Mouse (Mus musculus) G1E (cell line): ENCODE measurements around the gene Hand1. TPM values are rescaled to one million over a fixed set of nuclear protein-coding genes. Genes with fewer than 3 reads are reported as not detected.
A peak's percentile ranks its signal among the peaks of the same experiment; 100 is the strongest.

Experiments used
- ATAC-seq: 2 replicates; pipeline ENCODE4 v1.8.0; 2016; ENCODE audit warnings: mild to moderate bottlenecking; ENCODE audit not compliant: insufficient number of reproducible peaks, poor library complexity, low FRiP score, severe bottlenecking; ENCODE audit errors: extremely low read depth
- DNase-seq: peaks from one replicate; pipeline ENCODE4 v3.0.0; 2012; ENCODE audit warnings: low spot score
- H3K27me3 ChIP-seq: 2 replicates; pipeline ENCODE4 v1.6.1; 2012; ENCODE audit warnings: mild to moderate bottlenecking, low read length, inconsistent platforms; ENCODE audit not compliant: insufficient read depth
- H3K36me3 ChIP-seq: replicated peaks from 2 replicates; pipeline ENCODE3; 2012; ENCODE audit warnings: mild to moderate bottlenecking, inconsistent platforms
- H3K4me1 ChIP-seq: 2 replicates; pipeline ENCODE4 v1.6.1; 2012; ENCODE audit warnings: low read depth, low read length, inconsistent platforms, mixed read lengths; ENCODE audit not compliant: insufficient read depth
- H3K4me3 ChIP-seq: 2 replicates; pipeline ENCODE4 v1.5.1; 2012; ENCODE audit warnings: low read depth, mild to moderate bottlenecking, inconsistent platforms, low read length, moderate library complexity, mixed read lengths
- H3K9me3 ChIP-seq: replicated peaks from 2 replicates; pipeline ENCODE4 v1.6.1; 2012; ENCODE audit warnings: inconsistent platforms
- CTCF ChIP-seq: IDR thresholded peaks from 2 replicates; pipeline ENCODE4 v1.5.1; 2012; ENCODE audit warnings: low read depth, low read length, inconsistent platforms, mixed read lengths
- GATA1 ChIP-seq: IDR thresholded peaks from 2 replicates; pipeline ENCODE4 v1.6.1; 2012; ENCODE audit warnings: borderline replicate concordance, low read length, inconsistent platforms, mixed read lengths
- GATA2 ChIP-seq: IDR thresholded peaks from 2 replicates; pipeline ENCODE4 v1.6.1; 2012; ENCODE audit warnings: low read depth, low read length, inconsistent platforms, borderline replicate concordance
- POLR2AphosphoS5 ChIP-seq: IDR thresholded peaks from 2 replicates; pipeline ENCODE4 v1.6.1; 2012; ENCODE audit warnings: low read depth, low read length, inconsistent platforms; ENCODE audit not compliant: insufficient replicate concordance
- TAL1 ChIP-seq: conservative IDR thresholded peaks from 2 replicates; pipeline ENCODE4 v1.6.1; 2012; ENCODE audit warnings: low read depth, low read length, inconsistent platforms, mixed read lengths
- polyA plus RNA-seq: library from polyadenylated mRNA; stranded (reverse); fragments of >175 nt; gene quantifications from 2 replicates; pipeline ENCODE4 v1.2.3, GENCODE M21; 2012
- total RNA-seq, 2 experiments: library from RNA; stranded (forward) in 1 of 2; stranded (reverse) in 1 of 2; fragments of 200-1000 nt in 1 of 2; fragments of >200 nt in 1 of 2; fragmentation: Nextera tagmentation in 1 of 2; gene quantifications; 2 replicates each; pipeline ENCODE4 v1.2.3; 2014 to 2017

The Hand1 gene
- total RNA-seq (2014; fragmentation: Nextera tagmentation) (not detected in 2 replicates), total RNA-seq (2017) (0.12 TPM in 1 of 2 replicates, not detected in the other), polyA plus RNA-seq (not detected in 2 replicates)

GRCm38 (mm10) chr11:57832552-57833201 is at the start of gene Hand1:
TSS of gene Hand1 (minus strand) at chr11:57832818.
- Histone ChIP-seq H3K4me3 (no peak within 1 kb of the TSS), H3K4me1 (no peaks in the 10 kb centered on the region; the same call in 1 of the 2 replicates), H3K36me3 (no peaks in the 10 kb centered on the region), H3K27me3 (peaks cover 60% of the 10 kb centered on the region), H3K9me3 (no peaks in the 10 kb centered on the region)
- ATAC-seq: no peak
- TF ChIP-seq GATA2 (no peak), TAL1 (no peak), GATA1 (no peak), POLR2AphosphoS5 (no peak), CTCF (no peak)
- no peak for DNase-seq

DNA sequence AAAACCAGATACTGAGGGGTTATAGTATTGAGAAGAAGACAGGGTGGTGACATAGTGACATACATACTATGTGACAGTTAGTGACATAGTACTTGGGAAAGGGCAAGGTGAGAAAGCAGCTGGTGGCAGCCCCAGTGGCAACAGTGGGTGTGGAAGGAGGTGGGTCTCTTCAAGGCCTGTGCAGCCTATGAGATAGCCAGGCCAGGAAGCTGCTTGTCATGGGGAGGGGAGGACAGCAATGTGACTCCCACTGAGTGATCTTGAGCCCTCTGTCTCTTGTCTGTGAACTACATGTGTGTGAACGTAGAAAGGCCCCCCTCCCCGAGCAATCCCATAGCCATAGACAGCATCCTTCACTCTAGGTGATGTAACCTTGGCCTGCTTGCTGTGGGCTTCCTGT is 43.5 kb upstream of the Hand1 start:
- H3K4me1 ChIP-seq: peaks cover 11% of the 10 kb centered on the region; the same call in 1 of the 2 replicates
- H3K27me3 ChIP-seq: peaks cover 21% of the 10 kb centered on the region
- ATAC-seq (no peak; the same call in 1 of the 2 replicates), DNase-seq (no peak)
- no peak overlapping the region for H3K4me3 ChIP-seq
- no peaks in the 10 kb centered on the region for H3K36me3 ChIP-seq
- no peak for TF ChIP-seq GATA2
- TF ChIP-seq TAL1: no peak
- no peak for TF ChIP-seq POLR2AphosphoS5
- no peak for TF ChIP-seq CTCF
- TF ChIP-seq GATA1: no peak
- H3K9me3 ChIP-seq: no peaks in the 10 kb centered on the region

DNA sequence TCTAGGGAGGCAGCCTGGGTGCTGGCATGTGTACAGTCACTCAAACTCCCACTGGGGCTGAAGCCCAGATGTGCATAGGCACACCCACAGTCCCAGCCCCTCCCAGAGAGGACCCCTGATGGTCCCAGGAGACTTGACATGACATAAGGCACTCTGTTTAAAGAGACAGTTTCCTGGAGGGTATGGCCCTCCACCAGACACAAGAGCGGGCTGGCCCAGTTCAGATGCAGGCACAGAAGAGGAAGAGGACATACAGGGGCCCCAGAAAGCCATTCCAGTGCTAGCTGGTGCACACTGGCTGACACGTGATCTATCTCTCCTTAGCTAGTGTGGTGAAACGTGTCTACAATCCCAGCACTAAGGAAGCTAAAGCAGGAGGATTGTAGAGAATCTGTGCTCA is 40.4 kb upstream of the Hand1 start:
- H3K36me3 ChIP-seq: no peaks in the 10 kb centered on the region
- no peak for DNase-seq
- no peaks in the 10 kb centered on the region for H3K9me3 ChIP-seq
- H3K27me3 ChIP-seq: peaks cover 33% of the 10 kb centered on the region
- no peak for TF ChIP-seq CTCF
- TF ChIP-seq GATA2: no peak
- TF ChIP-seq TAL1: no peak
- no peak for TF ChIP-seq GATA1
- no peak for TF ChIP-seq POLR2AphosphoS5
- H3K4me1 ChIP-seq: peaks cover 15% of the 10 kb centered on the region; the same call in 1 of the 2 replicates
- ATAC-seq: peak; percentile 46; the same call in 1 of the 2 replicates
- no peak overlapping the region for H3K4me3 ChIP-seq

- peak; percentile 49 for DNase-seq
These were observed 36.3 kb upstream of the Hand1 start for GRCm38 (mm10) chr11:57868753-57869460.

GRCm38 (mm10) chr11:57866466-57866865 is 33.8 kb upstream of the Hand1 start:
- TF ChIP-seq GATA2: no peak
- no peak for TF ChIP-seq GATA1
- no peak for TF ChIP-seq CTCF
- Histone ChIP-seq H3K9me3 (no peaks in the 10 kb centered on the region), H3K36me3 (no peaks in the 10 kb centered on the region), H3K4me3 (no peak overlapping the region), H3K27me3 (peaks cover 53% of the 10 kb centered on the region), H3K4me1 (0 out of 2 replicates have a peak, but pooled peaks cover 3% of the 10 kb centered on the region)
- no peak for ATAC-seq
- DNase-seq: no peak

More at GRCm38 (mm10) chr11:57868753-57869460, 36.3 kb upstream of the Hand1 start:
- no peak overlapping the region for H3K4me3 ChIP-seq
- TF ChIP-seq CTCF: peak; percentile 31; the same call in 1 of the 2 replicates
- no peak for TF ChIP-seq POLR2AphosphoS5
- H3K27me3 ChIP-seq: peaks cover 49% of the 10 kb centered on the region
- H3K4me1 ChIP-seq: peaks cover 7% of the 10 kb centered on the region; the same call in 1 of the 2 replicates
- ATAC-seq: no peak
- no peaks in the 10 kb centered on the region for H3K9me3 ChIP-seq
- H3K36me3 ChIP-seq: no peaks in the 10 kb centered on the region

- Histone ChIP-seq H3K9me3 (no peaks in the 10 kb centered on the region), H3K27me3 (peaks cover 43% of the 10 kb centered on the region), H3K36me3 (no peaks in the 10 kb centered on the region), H3K4me3 (no peak overlapping the region), H3K4me1 (0 out of 2 replicates have a peak, but pooled peaks cover 3% of the 10 kb centered on the region)
- TF ChIP-seq POLR2AphosphoS5 (no peak), TAL1 (no peak)
- ATAC-seq (no peak), DNase-seq (no peak)
These were observed 32.0 kb upstream of the Hand1 start for GRCm38 (mm10) chr11:57864577-57864976.
